Mouse (Mus musculus) myocyte (in vitro differentiated cells): ENCODE data around the gene Bcas3. TPM values are rescaled to one million over a fixed set of nuclear protein-coding genes. Genes with fewer than 3 reads are reported as not detected.
A peak's percentile ranks its signal among the peaks of the same experiment; 100 is the strongest.

Experiments
- H3K27me3 ChIP-seq: one replicate; pipeline ENCODE4 v1.6.1; 2011; ENCODE audit not compliant: control insufficient read depth, insufficient read depth, insufficient read length
- H3K36me3 ChIP-seq: one replicate; pipeline ENCODE4 v1.6.1; 2011; ENCODE audit not compliant: control insufficient read depth, insufficient read depth
- H3K4me2 ChIP-seq: one replicate; pipeline ENCODE4 v1.6.1; 2011; ENCODE audit warnings: low read depth, control low read depth
- H3K4me3 ChIP-seq: one replicate; pipeline ENCODE4 v1.5.1; 2011; ENCODE audit warnings: mild to moderate bottlenecking, control low read depth, moderate library complexity
- H3K79me2 ChIP-seq: one replicate; pipeline ENCODE4 v1.6.1; 2011; ENCODE audit not compliant: control insufficient read depth, insufficient read depth
- H3ac ChIP-seq: one replicate; pipeline ENCODE4 v1.6.1; 2011; ENCODE audit not compliant: control insufficient read depth, insufficient read length
- CEBPB ChIP-seq: IDR thresholded peaks from 2 replicates; pipeline ENCODE4 v1.6.1; 2011; ENCODE audit warnings: mild to moderate bottlenecking, moderate library complexity; ENCODE audit not compliant: poor library complexity, insufficient read depth, severe bottlenecking
- E2F4 ChIP-seq: IDR thresholded peaks from one replicate; pipeline ENCODE4 v1.6.1; 2011; ENCODE audit warnings: mild to moderate bottlenecking, control low read depth, moderate library complexity; ENCODE audit not compliant: insufficient read depth
- MAX ChIP-seq: IDR thresholded peaks from one replicate; pipeline ENCODE4 v1.6.1; 2011; ENCODE audit warnings: low read depth, mild to moderate bottlenecking, control low read depth
- MYOD1 ChIP-seq, 3 experiments: IDR thresholded peaks; one replicate each; pipeline ENCODE4 v1.6.1; 2011; ENCODE audit warnings: control low read depth in 2 of 3, low read depth in 2 of 3, mild to moderate bottlenecking in 2 of 3, moderate library complexity in 1 of 3; ENCODE audit not compliant: insufficient read length in 2 of 3, control insufficient read depth in 1 of 3
- MYOG ChIP-seq, 3 experiments: IDR thresholded peaks; one replicate each; pipeline ENCODE4 v1.6.1; 2011; ENCODE audit warnings: control low read depth in 2 of 3, low read depth in 2 of 3, mild to moderate bottlenecking in 2 of 3; ENCODE audit not compliant: insufficient read length in 2 of 3, control insufficient read depth in 1 of 3, insufficient read depth in 1 of 3
- POLR2A ChIP-seq: IDR thresholded peaks from one replicate; pipeline ENCODE4 v1.6.1; 2011; ENCODE audit warnings: low read depth, mild to moderate bottlenecking, control low read depth, moderate library complexity; ENCODE audit not compliant: insufficient read length
- POLR2AphosphoS2 ChIP-seq: IDR thresholded peaks from one replicate; pipeline ENCODE4 v1.6.1; 2011; ENCODE audit warnings: low read depth, control low read depth; ENCODE audit not compliant: insufficient read length
- REST ChIP-seq: IDR thresholded peaks from one replicate; pipeline ENCODE4 v1.6.1; 2011; ENCODE audit warnings: mild to moderate bottlenecking, control low read depth, moderate library complexity; ENCODE audit not compliant: insufficient read depth, insufficient read length
- SRF ChIP-seq: IDR thresholded peaks from one replicate; pipeline ENCODE4 v1.6.1; 2011; ENCODE audit warnings: low read depth; ENCODE audit not compliant: control insufficient read depth, insufficient read length
- TCF12 ChIP-seq: IDR thresholded peaks from one replicate; pipeline ENCODE4 v1.6.1; 2011; ENCODE audit warnings: mild to moderate bottlenecking, control low read depth; ENCODE audit not compliant: poor library complexity, insufficient read depth, severe bottlenecking
- TCF3 ChIP-seq: IDR thresholded peaks from one replicate; pipeline ENCODE4 v1.6.1; 2011; ENCODE audit warnings: low read depth, control low read depth; ENCODE audit not compliant: insufficient read length
- USF1 ChIP-seq: IDR thresholded peaks from one replicate; pipeline ENCODE4 v1.6.1; 2011; ENCODE audit warnings: low read depth, mild to moderate bottlenecking, control low read depth, moderate library complexity
- polyA plus RNA-seq: library from polyadenylated mRNA; unstranded; fragments of >200 nt; fragmentation: generic; extraction: Trizol; gene quantifications from one replicate; pipeline ENCODE4 v1.2.1, GENCODE M21; 2012; ENCODE audit warnings: missing spikeins

Gene Bcas3
- polyA plus RNA-seq, 1 experiment: 30.1 TPM

- no peaks in the 10 kb centered on the region for H3K79me2 ChIP-seq
- no peak overlapping the region for H3ac ChIP-seq
- H3K36me3 ChIP-seq: no peaks in the 10 kb centered on the region
- peak; percentile 69 to 91 (median 87) for TF ChIP-seq MYOD1 (IDR thresholded peaks at IDR 0.05; ENCODE audit: control insufficient read depth in 1 of 3, insufficient read length in 2 of 3, low read depth in 2 of 3)
- TF ChIP-seq POLR2AphosphoS2: no peak
- TF ChIP-seq MYOG (IDR thresholded peaks at IDR 0.05; ENCODE audit: control insufficient read depth in 1 of 3, insufficient read depth in 1 of 3, insufficient read length in 2 of 3, low read depth in 2 of 3): peak in 1 of 3 experiments; percentile 9
- no peak for TF ChIP-seq CEBPB
- H3K4me3 ChIP-seq: no peak overlapping the region
- no peaks in the 10 kb centered on the region for H3K27me3 ChIP-seq
- peak overlapping the region; percentile 59 for H3K4me2 ChIP-seq
Measured at GRCm38 (mm10) chr11:85574496-85574895, 221.5 kb downstream of the Bcas3 start.

GRCm38 (mm10) chr11:85577816-85578645 lies 225.1 kb downstream of the Bcas3 start:
- Histone ChIP-seq H3K36me3 (no peaks in the 10 kb centered on the region), H3K4me2 (no peak overlapping the region), H3K79me2 (no peaks in the 10 kb centered on the region), H3K4me3 (no peak overlapping the region), H3ac (no peak overlapping the region), H3K27me3 (no peaks in the 10 kb centered on the region)
- TF ChIP-seq TCF3 (no peak), CEBPB (no peak), MAX (no peak), POLR2AphosphoS2 (no peak), E2F4 (no peak), REST (no peak), SRF (no peak), MYOD1 (IDR thresholded peaks at IDR 0.05; ENCODE audit: control insufficient read depth in 1 of 3, insufficient read length in 2 of 3, low read depth in 2 of 3) (no peak), USF1 (no peak), POLR2A (no peak), TCF12 (no peak), MYOG (IDR thresholded peaks at IDR 0.05; ENCODE audit: control insufficient read depth in 1 of 3, insufficient read depth in 1 of 3, insufficient read length in 2 of 3, low read depth in 2 of 3) (no peak)

- Histone ChIP-seq H3ac (no peak overlapping the region), H3K27me3 (no peaks in the 10 kb centered on the region), H3K36me3 (no peaks in the 10 kb centered on the region), H3K4me2 (no peak overlapping the region), H3K79me2 (no peaks in the 10 kb centered on the region), H3K4me3 (no peak overlapping the region)
- TF ChIP-seq TCF12 (no peak), TCF3 (no peak), REST (no peak), POLR2A (no peak), MYOG (IDR thresholded peaks at IDR 0.05; ENCODE audit: control insufficient read depth in 1 of 3, insufficient read depth in 1 of 3, insufficient read length in 2 of 3, low read depth in 2 of 3) (no peak), SRF (no peak)
Measured at GRCm38 (mm10) chr11:85584086-85584485, 231.1 kb downstream of the Bcas3 start.

GRCm38 (mm10) chr11:85593636-85594035 lies 240.7 kb downstream of the Bcas3 start:
- no peak overlapping the region for H3K4me2 ChIP-seq
- TF ChIP-seq MYOG (IDR thresholded peaks at IDR 0.05; ENCODE audit: control insufficient read depth in 1 of 3, insufficient read depth in 1 of 3, insufficient read length in 2 of 3, low read depth in 2 of 3) (no peak), MYOD1 (IDR thresholded peaks at IDR 0.05; ENCODE audit: control insufficient read depth in 1 of 3, insufficient read length in 2 of 3, low read depth in 2 of 3) (no peak), TCF12 (no peak), USF1 (no peak), POLR2AphosphoS2 (no peak), POLR2A (no peak), TCF3 (no peak), E2F4 (no peak), CEBPB (no peak), MAX (no peak), SRF (no peak), REST (no peak)

GRCm38 (mm10) chr11:85599251-85599650 lies 246.3 kb downstream of the Bcas3 start:
- Histone ChIP-seq H3K27me3 (no peaks in the 10 kb centered on the region), H3K4me2 (no peak overlapping the region), H3ac (no peak overlapping the region), H3K79me2 (no peaks in the 10 kb centered on the region), H3K4me3 (no peak overlapping the region), H3K36me3 (no peaks in the 10 kb centered on the region)
- TF ChIP-seq POLR2AphosphoS2: no peak
- TF ChIP-seq MYOD1 (IDR thresholded peaks at IDR 0.05; ENCODE audit: control insufficient read depth in 1 of 3, insufficient read length in 2 of 3, low read depth in 2 of 3): no peak
- no peak for TF ChIP-seq SRF
- TF ChIP-seq MYOG (IDR thresholded peaks at IDR 0.05; ENCODE audit: control insufficient read depth in 1 of 3, insufficient read depth in 1 of 3, insufficient read length in 2 of 3, low read depth in 2 of 3): no peak
- TF ChIP-seq TCF12: no peak
- TF ChIP-seq REST: no peak
- TF ChIP-seq TCF3: no peak
- no peak for TF ChIP-seq E2F4
- no peak for TF ChIP-seq CEBPB
- TF ChIP-seq USF1: no peak
- TF ChIP-seq POLR2A: no peak
- TF ChIP-seq MAX: no peak

More at GRCm38 (mm10) chr11:85593636-85594035, 240.7 kb downstream of the Bcas3 start:
- Histone ChIP-seq H3K27me3 (no peaks in the 10 kb centered on the region), H3ac (no peak overlapping the region), H3K36me3 (no peaks in the 10 kb centered on the region), H3K4me3 (no peak overlapping the region), H3K79me2 (no peaks in the 10 kb centered on the region)
